Mouse (Mus musculus) C2C12 (cell line): ENCODE data around the gene Rbpj.

Experiments
- CTCF ChIP-seq: IDR thresholded peaks from one replicate; pipeline ENCODE4 v1.5.1; 2011; ENCODE audit not compliant: control insufficient read depth, insufficient read depth, insufficient read length
- MAX ChIP-seq: IDR thresholded peaks from one replicate; pipeline ENCODE4 v1.6.1; 2011; ENCODE audit warnings: mild to moderate bottlenecking, control low read depth

- TF ChIP-seq CTCF (no peak), MAX (no peak)
Measured at GRCm38 (mm10) chr5:53565213-53565794, 99.4 kb downstream of the Rbpj start.
